Mouse (Mus musculus) liver, postnatal 0 days (tissue): Measurements from ENCODE around the gene Car5b. TPM values are rescaled to one million over a fixed set of nuclear protein-coding genes. Genes with fewer than 3 reads are reported as not detected.

Experiments
- ATAC-seq: fragments of 200-750 bp; cut with Nextera tagmentation; 2 replicates; pipeline ENCODE4 v1.8.0; 2017; ENCODE audit warnings: mild to moderate bottlenecking, moderate library complexity
- DNase-seq: peaks from one replicate; pipeline ENCODE4 v3.0.0-alpha.2; 2016
- H3K27ac ChIP-seq: fragments of 300-500 bp; sonication (generic); 2 replicates; pipeline ENCODE4 v1.5.1; 2014; ENCODE audit warnings: antibody characterized with exemption, moderate library complexity, mild to moderate bottlenecking, low read depth
- H3K27me3 ChIP-seq: fragments of 300-500 bp; sonication (generic); 2 replicates; pipeline ENCODE4 v1.6.1; 2014; ENCODE audit warnings: low read length, control low read depth, mixed read lengths; ENCODE audit not compliant: insufficient read depth
- H3K36me3 ChIP-seq: fragments of 300-500 bp; sonication (generic); replicated peaks from 2 replicates; pipeline ENCODE4 v1.6.1; 2014; ENCODE audit warnings: mild to moderate bottlenecking, control low read depth, low read length, moderate library complexity, mixed read lengths; ENCODE audit not compliant: insufficient read depth
- H3K4me1 ChIP-seq: fragments of 300-500 bp; sonication (generic); 2 replicates; pipeline ENCODE4 v1.6.1; 2014; ENCODE audit warnings: antibody characterized with exemption, mild to moderate bottlenecking, control low read depth; ENCODE audit not compliant: insufficient read depth
- H3K4me2 ChIP-seq: fragments of 300-500 bp; sonication (generic); 2 replicates; pipeline ENCODE4 v1.6.1; 2014; ENCODE audit warnings: low read depth, mild to moderate bottlenecking, low read length, moderate library complexity, mixed read lengths
- H3K4me3 ChIP-seq: fragments of 300-500 bp; sonication (generic); 2 replicates; pipeline ENCODE4 v1.5.1; 2014; ENCODE audit warnings: low read depth, low read length
- H3K9ac ChIP-seq: fragments of 300-500 bp; sonication (generic); replicated peaks from 2 replicates; pipeline ENCODE4 v1.6.1; 2014; ENCODE audit warnings: mild to moderate bottlenecking, moderate library complexity
- H3K9me3 ChIP-seq: fragments of 300-500 bp; sonication (generic); 2 replicates; pipeline ENCODE4 v1.6.1; 2016; ENCODE audit warnings: mild to moderate bottlenecking, control low read depth, low read length, mixed read lengths
- CTCF ChIP-seq: sonication (generic); IDR thresholded peaks from 2 replicates; pipeline ENCODE4 v1.5.1; 2016; ENCODE audit warnings: antibody characterized with exemption, low read depth
- EP300 ChIP-seq: IDR thresholded peaks from 2 replicates; pipeline ENCODE4 v1.6.1; 2016; ENCODE audit warnings: antibody characterized with exemption, low read depth, mild to moderate bottlenecking
- WGBS: fragments of 180-500 bp; shearing (Covaris S2); extraction: QIAGEN DNeasy Blood & Tissue Kit; methylation state at CpG from one replicate; pipeline ENCODE4 v1.1.7; 2014; ENCODE audit not compliant: insufficient replicate concordance; 5-methylcytosine and 5-hydroxymethylcytosine counted together
- polyA plus RNA-seq: library from polyadenylated mRNA; unstranded; fragments of >200 nt; fragmentation: Nextera tagmentation; extraction: Ambion mirVana; gene quantifications from 2 replicates; pipeline ENCODE4 v1.2.1, GENCODE M21; 2015

Gene Car5b
- polyA plus RNA-seq, 1 experiment from 2014 or later = 0.19 TPM

- Histone ChIP-seq H3K4me2 (no peak overlapping the region), H3K9me3 (no peaks in the 10 kb centered on the region), H3K27ac (no peak overlapping the region), H3K4me1 (no peaks in the 10 kb centered on the region), H3K27me3 (no peaks in the 10 kb centered on the region), H3K36me3 (no peaks in the 10 kb centered on the region), H3K4me3 (no peak overlapping the region), H3K9ac (no peak overlapping the region)
- TF ChIP-seq CTCF = no peak
- TF ChIP-seq EP300 = no peak
- ATAC-seq = no peak
- DNase-seq = no peak
- WGBS = 72% methylated on average over 3 of the region's 3 CpGs
Measured at GRCm38 (mm10) chrX:164015636-164016035, 12.2 kb downstream of the Car5b start.

- TF ChIP-seq CTCF = no peak
- Histone ChIP-seq H3K27ac (no peak overlapping the region), H3K4me2 (no peak overlapping the region), H3K9ac (no peak overlapping the region), H3K36me3 (no peaks in the 10 kb centered on the region), H3K4me1 (no peaks in the 10 kb centered on the region), H3K4me3 (no peak overlapping the region), H3K27me3 (no peaks in the 10 kb centered on the region), H3K9me3 (no peaks in the 10 kb centered on the region)
- 70% methylated on average over 4 of the region's 4 CpGs for WGBS
- no peak for ATAC-seq
- DNase-seq = no peak
Measured at GRCm38 (mm10) chrX:164014956-164015355, 12.8 kb downstream of the Car5b start.

- no peak overlapping the region for H3K27ac ChIP-seq
- WGBS = 60% methylated on average over 2 of the region's 2 CpGs
- ATAC-seq = no peak
Measured at GRCm38 (mm10) chrX:164013318-164013717, 14.5 kb downstream of the Car5b start.

GRCm38 (mm10) chrX:164004809-164005208 lies 23.0 kb downstream of the Car5b start:
- no peak overlapping the region for H3K9ac ChIP-seq
- TF ChIP-seq CTCF = peak; percentile 78
- no peak for TF ChIP-seq EP300
- no peak overlapping the region for H3K4me2 ChIP-seq
- H3K27ac ChIP-seq = no peak overlapping the region
- no peaks in the 10 kb centered on the region for H3K9me3 ChIP-seq
- ATAC-seq (no peak), DNase-seq (no peak)
- H3K36me3 ChIP-seq = no peaks in the 10 kb centered on the region
- no peaks in the 10 kb centered on the region for H3K4me1 ChIP-seq
- no peak overlapping the region for H3K4me3 ChIP-seq
- WGBS = 30% methylated on average over 2 of the region's 2 CpGs
- H3K27me3 ChIP-seq = no peaks in the 10 kb centered on the region

More at GRCm38 (mm10) chrX:164013318-164013717, 14.5 kb downstream of the Car5b start:
- Histone ChIP-seq H3K36me3 (no peaks in the 10 kb centered on the region), H3K4me3 (no peak overlapping the region), H3K9me3 (no peaks in the 10 kb centered on the region), H3K27me3 (no peaks in the 10 kb centered on the region), H3K4me2 (no peak overlapping the region), H3K9ac (no peak overlapping the region), H3K4me1 (no peaks in the 10 kb centered on the region)
- no peak for DNase-seq
- no peak for TF ChIP-seq CTCF
- no peak for TF ChIP-seq EP300

- H3K4me1 ChIP-seq = no peaks in the 10 kb centered on the region
- H3K9me3 ChIP-seq = no peaks in the 10 kb centered on the region
- no peak for DNase-seq
- no peak overlapping the region for H3K4me2 ChIP-seq
- no peak overlapping the region for H3K4me3 ChIP-seq
- no peak overlapping the region for H3K9ac ChIP-seq
- no peak for ATAC-seq
- no peaks in the 10 kb centered on the region for H3K36me3 ChIP-seq
- WGBS = 71% methylated on average over 1 of the region's 1 CpGs
- no peaks in the 10 kb centered on the region for H3K27me3 ChIP-seq
- TF ChIP-seq CTCF (0 out of 2 replicates have a peak, but pooled peaks have one; percentile 21), EP300 (no peak)
- no peak overlapping the region for H3K27ac ChIP-seq
Measured at GRCm38 (mm10) chrX:163999848-164000247, 27.9 kb downstream of the Car5b start.

GRCm38 (mm10) chrX:163996754-163997153 lies 31.0 kb downstream of the Car5b start:
- H3K9ac ChIP-seq = no peak overlapping the region
- no peak overlapping the region for H3K27ac ChIP-seq
- H3K9me3 ChIP-seq = no peaks in the 10 kb centered on the region
- no peaks in the 10 kb centered on the region for H3K4me1 ChIP-seq
- WGBS = 71% methylated on average over 3 of the region's 3 CpGs
- TF ChIP-seq CTCF (no peak), EP300 (no peak)
- H3K27me3 ChIP-seq = no peaks in the 10 kb centered on the region
- no peaks in the 10 kb centered on the region for H3K36me3 ChIP-seq
- H3K4me3 ChIP-seq = no peak overlapping the region
- ATAC-seq = no peak
- DNase-seq = no peak
- no peak overlapping the region for H3K4me2 ChIP-seq

GRCm38 (mm10) chrX:163987718-163988374 lies 40.0 kb downstream of the Car5b start:
- H3K36me3 ChIP-seq = no peaks in the 10 kb centered on the region
- no peak overlapping the region for H3K9ac ChIP-seq
- H3K4me1 ChIP-seq = no peaks in the 10 kb centered on the region
- no peak overlapping the region for H3K4me2 ChIP-seq
- no peaks in the 10 kb centered on the region for H3K9me3 ChIP-seq
- TF ChIP-seq EP300 (no peak), CTCF (no peak)
- DNase-seq (no peak), ATAC-seq (no peak)
- H3K27ac ChIP-seq = no peak overlapping the region
- H3K27me3 ChIP-seq = peaks cover 4% of the 10 kb centered on the region; the same call in 1 of the 2 replicates
- H3K4me3 ChIP-seq = no peak overlapping the region
- WGBS = 65% methylated on average over 3 of the region's 3 CpGs
